Mouse (Mus musculus) kidney, postnatal 25 days (tissue): ENCODE data around the gene Fbxw5.

Source experiments
- DNase-seq, 2 experiments: peaks; one replicate each; pipeline ENCODE4 v3.0.0; 2021; ENCODE audit warnings: mixed read lengths in 2 of 2

Fbxw5 gene

GRCm38 (mm10) chr2:25526510-25527302 is 26.2 kb downstream of the Fbxw5 start:
- DNase-seq, result no peak

DNA sequence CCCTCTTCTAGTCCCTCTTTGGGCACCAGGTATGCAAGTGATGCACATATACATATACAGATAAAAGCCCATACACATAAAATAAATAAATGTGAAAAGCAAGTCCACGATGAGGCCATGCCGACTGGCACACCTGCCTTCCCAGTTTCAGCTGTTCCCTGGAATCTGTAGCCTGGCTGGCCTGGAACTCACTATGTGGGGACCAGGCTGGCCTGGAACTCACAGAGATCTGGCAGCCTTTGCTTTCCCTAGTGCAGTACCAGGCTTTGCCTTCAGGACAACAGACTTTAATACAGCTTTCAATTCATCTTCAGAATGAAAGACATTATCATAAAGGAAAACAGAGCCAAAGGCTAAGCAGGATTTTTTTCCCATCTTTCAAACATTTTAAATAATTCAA is 33.2 kb downstream of the Fbxw5 start:
- no peak for DNase-seq

DNA sequence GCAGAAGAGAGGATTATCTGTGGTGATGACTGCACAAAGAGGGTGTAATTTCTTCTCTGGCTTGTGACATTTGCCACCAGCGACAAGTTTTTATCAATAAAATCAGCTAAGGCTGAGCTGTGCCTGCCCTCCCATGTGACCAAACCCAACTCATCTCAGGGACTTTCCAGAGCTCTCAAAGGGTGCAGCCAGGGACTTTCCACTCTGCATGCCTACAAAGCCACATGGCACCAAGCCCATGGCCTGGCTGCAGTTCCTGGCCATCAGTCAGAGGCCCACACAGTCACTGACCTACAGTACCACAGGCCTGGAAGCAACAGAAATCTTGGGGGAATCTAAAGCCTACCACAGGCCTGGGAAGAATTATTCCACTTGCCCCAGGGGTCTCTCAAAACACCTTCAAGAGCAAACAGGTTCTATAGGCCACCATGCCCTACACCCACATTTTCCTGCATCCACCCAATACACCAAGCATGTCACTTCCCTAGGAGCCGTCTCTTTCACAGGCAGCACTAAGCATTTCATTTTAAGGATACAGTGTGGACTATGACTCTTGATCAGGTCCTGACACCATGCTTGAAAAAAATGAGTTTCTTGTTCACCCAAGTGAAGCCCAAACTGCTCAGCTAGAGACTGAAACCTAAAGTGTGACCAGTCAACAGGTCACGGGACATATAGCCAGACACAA is 33.8 kb downstream of the Fbxw5 start:
- peak; percentile 82 to 89 for DNase-seq

GRCm38 (mm10) chr2:25534866-25535182 is 34.3 kb downstream of the Fbxw5 start:
- DNase-seq, result no peak

DNA sequence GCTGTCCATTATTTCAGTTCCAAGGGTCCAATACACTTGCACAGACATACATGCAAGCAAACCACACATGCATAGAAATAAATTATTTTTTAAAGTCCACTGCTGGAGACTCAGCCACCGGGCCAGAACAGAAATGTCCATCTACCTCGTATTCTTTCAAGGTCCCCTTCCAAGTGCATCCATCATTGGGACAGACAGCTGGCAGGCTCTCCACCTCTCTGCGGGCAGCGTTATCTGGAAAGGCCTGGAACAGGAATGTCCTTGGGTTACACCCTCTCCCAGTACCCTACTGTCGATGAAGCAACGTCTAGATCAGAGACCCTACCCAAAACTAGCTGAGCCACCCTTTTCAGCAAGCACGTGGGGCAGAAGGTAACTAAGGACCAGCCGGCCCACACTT is 36.0 kb downstream of the Fbxw5 start:
- no peak for DNase-seq

- peak; percentile 34 to 71 for DNase-seq
These were observed 40.0 kb downstream of the Fbxw5 start for GRCm38 (mm10) chr2:25540541-25540948.

DNA sequence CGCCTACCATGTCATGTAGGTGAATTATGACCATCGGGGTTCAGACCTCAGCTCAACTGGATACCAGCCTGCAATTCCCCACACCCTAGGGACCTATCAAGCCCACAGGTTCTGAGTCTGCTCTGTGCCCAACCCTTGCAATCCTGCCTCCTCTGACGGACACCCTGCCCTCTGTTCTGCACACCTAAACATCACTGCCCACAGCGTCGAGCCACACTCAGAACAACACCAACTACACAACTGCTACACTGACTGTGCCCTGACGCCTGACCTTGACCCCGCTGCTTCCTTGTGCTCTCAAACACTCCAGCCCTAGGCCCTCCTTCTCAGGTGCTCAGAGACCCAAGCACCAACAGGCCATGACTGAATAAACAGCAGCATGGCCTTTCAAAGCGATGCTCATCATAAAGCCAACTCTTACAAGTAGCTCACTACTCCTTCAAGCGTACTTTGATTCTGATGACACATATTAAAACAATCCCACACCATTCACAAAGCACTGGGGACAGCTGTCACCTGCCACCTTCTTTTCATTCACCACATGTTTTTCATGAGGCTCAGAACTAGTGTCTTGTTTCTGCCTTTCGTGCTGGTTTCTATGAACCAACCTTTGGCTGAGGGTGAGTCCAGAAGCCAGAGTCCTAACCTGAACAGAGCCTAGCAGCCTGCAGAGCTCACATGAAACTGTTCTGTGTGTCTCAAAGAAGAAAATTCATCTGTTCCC is 41.3 kb downstream of the Fbxw5 start:
- peak in 1 of 2 experiments; percentile 59 for DNase-seq

GRCm38 (mm10) chr2:25545996-25546810 is 45.7 kb downstream of the Fbxw5 start:
- peak in 1 of 2 experiments; percentile 84 for DNase-seq

- peak; percentile 99 to 100 for DNase-seq
These were observed 46.4 kb downstream of the Fbxw5 start, which contains the start of gene Traf2 for GRCm38 (mm10) chr2:25546811-25547491. Traf2 (minus strand) TSS chr2:25546940.

GRCm38 (mm10) chr2:25549021-25549991 is 48.8 kb downstream of the Fbxw5 start:
- no peak for DNase-seq

GRCm38 (mm10) chr2:25551186-25551585 is 50.6 kb downstream of the Fbxw5 start:
- DNase-seq, result peak; percentile 76 to 78

GRCm38 (mm10) chr2:25553171-25553786 is 52.7 kb downstream of the Fbxw5 start:
- peak in 1 of 2 experiments; percentile 15 for DNase-seq
